Mouse (Mus musculus) small intestine, adult 2 months (tissue): ENCODE measurements around the gene Phka2.

Experiments
- CTCF ChIP-seq: fragments of 200-500 bp; IDR thresholded peaks from 2 replicates; pipeline ENCODE4 v1.5.1; 2012; ENCODE audit warnings: low read depth, mild to moderate bottlenecking, control low read depth, inconsistent platforms, low read length, moderate library complexity, mixed read lengths; ENCODE audit not compliant: insufficient replicate concordance, insufficient read length; ENCODE audit errors: extremely low read depth
- POLR2A ChIP-seq: fragments of 200-500 bp; IDR thresholded peaks from 2 replicates; pipeline ENCODE4 v1.6.1; 2012; ENCODE audit warnings: low read depth, mild to moderate bottlenecking, control low read depth, inconsistent platforms, low read length, moderate library complexity

- TF ChIP-seq POLR2A (no peak), CTCF (peak; percentile 35; the same call in 1 of the 2 replicates)
Measured at GRCm38 (mm10) chrX:160609849-160610248, 107.9 kb downstream of the Phka2 start.
